Mouse (Mus musculus) heart, adult 2 months (tissue): ENCODE results near the gene Eci1.

ENCODE experiments used
- CTCF ChIP-seq: fragments of 200-600 bp; IDR thresholded peaks from 2 replicates; pipeline ENCODE4 v1.8.1; 2022; ENCODE audit warnings: antibody characterized with exemption, mild to moderate bottlenecking, moderate library complexity
- EP300 ChIP-seq: fragments of 200-500 bp; IDR thresholded peaks from 2 replicates; pipeline ENCODE4 v1.6.1; 2011; ENCODE audit warnings: low read depth, low read length, control low read depth; ENCODE audit not compliant: insufficient read depth
- POLR2A ChIP-seq: fragments of 200-500 bp; IDR thresholded peaks from 2 replicates; pipeline ENCODE4 v1.6.1; 2011; ENCODE audit warnings: mild to moderate bottlenecking, low read depth, low read length, control low read depth; ENCODE audit not compliant: insufficient read depth

DNA sequence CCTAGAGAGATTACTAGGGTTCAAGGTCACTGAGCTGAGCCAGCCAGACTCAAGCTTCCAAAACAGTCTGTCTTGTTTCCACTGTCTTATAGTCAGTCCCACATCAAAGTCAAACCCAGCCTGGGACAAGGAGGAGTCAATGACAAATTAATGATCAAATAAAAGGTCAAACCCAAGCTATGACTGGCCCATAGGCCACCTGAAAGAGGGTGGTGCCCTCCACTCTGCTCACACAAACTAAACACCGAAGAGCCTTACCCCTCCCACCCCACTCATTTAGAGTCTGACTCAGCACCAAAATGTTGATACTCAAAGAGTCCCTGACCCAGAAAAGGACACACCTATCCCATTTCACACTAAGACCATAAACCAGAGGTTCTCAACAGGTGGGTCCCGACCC, 26.9 kb downstream of the Eci1 start:
- TF ChIP-seq CTCF (no peak), POLR2A (no peak), EP300 (no peak)
